Mouse (Mus musculus) lung, postnatal 36 days (tissue): Measurements from ENCODE around the gene Mical1.

Experiments used
- DNase-seq: peaks from one replicate; pipeline ENCODE4 v3.0.0; 2022; ENCODE audit warnings: mixed read lengths

The Mical1 gene

GRCm38 (mm10) chr10:41523386-41523785 is 47.3 kb downstream of the Mical1 start:
- DNase-seq: no peak

GRCm38 (mm10) chr10:41525696-41526095 is 49.6 kb downstream of the Mical1 start:
- DNase-seq: no peak

- DNase-seq: no peak
These were observed 53.9 kb downstream of the Mical1 start for GRCm38 (mm10) chr10:41529972-41530371.

- DNase-seq: no peak
These were observed 59.9 kb downstream of the Mical1 start for GRCm38 (mm10) chr10:41535991-41536390.
